Mouse (Mus musculus) large intestine, adult 2 months (tissue): ENCODE data around the gene Adat3. TPM values are rescaled to one million over a fixed set of nuclear protein-coding genes. Genes with fewer than 3 reads are reported as not detected.
"Not testable (repeated sequence)": the region's sequence is repeated elsewhere in the genome, so short reads cannot be mapped to it uniquely, and the experiment has no call there.

Source experiments
- DNase-seq: peaks from one replicate; pipeline ENCODE4 v3.0.0-alpha.2; 2012; ENCODE audit warnings: low read depth, low spot score
- WGBS: fragments of 180-500 bp; shearing (Covaris S2); methylation state at CpG from one replicate; pipeline ENCODE4 v1.1.7; 2018; 5-methylcytosine and 5-hydroxymethylcytosine counted together
- polyA plus RNA-seq: library from polyadenylated mRNA; depleted of rRNA; stranded (reverse); fragments of >200 nt; gene quantifications from 2 replicates; pipeline ENCODE4 v1.2.3, GENCODE M21; 2012; rRNA removed

The Adat3 gene
- polyA plus RNA-seq, 1 experiment = 11.8 TPM

- WGBS = 52% methylated on average over 2 of the region's 2 CpGs
- no peak for DNase-seq
These were observed 25.0 kb downstream of the Adat3 start for GRCm38 (mm10) chr10:80627685-80628084.

GRCm38 (mm10) chr10:80628925-80629324 is 26.2 kb downstream of the Adat3 start:
- WGBS = 80% methylated on average over 9 of the region's 9 CpGs
- no peak for DNase-seq

GRCm38 (mm10) chr10:80635345-80635744 is 32.7 kb downstream of the Adat3 start:
- WGBS = 57% methylated on average over 6 of the region's 6 CpGs
- DNase-seq = no peak

- no peak for DNase-seq
- WGBS = 67% methylated on average over 10 of the region's 10 CpGs
These were observed 44.3 kb downstream of the Adat3 start for GRCm38 (mm10) chr10:80646936-80647335.

GRCm38 (mm10) chr10:80649910-80650309 is 47.2 kb downstream of the Adat3 start:
- not testable (repeated sequence) for DNase-seq
- WGBS = 82% methylated on average over 6 of the region's 6 CpGs

- 90% methylated on average over 10 of the region's 10 CpGs for WGBS
- DNase-seq = no peak
These were observed 47.7 kb downstream of the Adat3 start for GRCm38 (mm10) chr10:80650392-80650791.

- DNase-seq = no peak
- 80% methylated on average over 6 of the region's 6 CpGs for WGBS
These were observed 50.6 kb downstream of the Adat3 start for GRCm38 (mm10) chr10:80653156-80653720.

- WGBS = 64% methylated on average over 6 of the region's 6 CpGs
- DNase-seq = no peak
These were observed 52.2 kb downstream of the Adat3 start for GRCm38 (mm10) chr10:80654866-80655265.

GRCm38 (mm10) chr10:80655406-80656129 is 52.9 kb downstream of the Adat3 start:
- no peak for DNase-seq
- 0% methylated on average over 12 of the region's 12 CpGs for WGBS

GRCm38 (mm10) chr10:80656130-80656862 is 53.6 kb downstream of the Adat3 start:
- 1% methylated on average over 72 of the region's 72 CpGs for WGBS
- DNase-seq = peak; percentile 98

GRCm38 (mm10) chr10:80656863-80657623 is 54.4 kb downstream of the Adat3 start, which contains the start of gene Btbd2:
TSS of gene Btbd2 (minus strand) at chr10:80657071.
- WGBS = 19% methylated on average over 15 of the region's 15 CpGs
- DNase-seq = no peak

Other genes starting within 250 kb of the Adat3 start
- gene Plk5, start 246.4 kb upstream of the Adat3 start, polyA plus RNA-seq = 0.68 and 2.8 TPM in 2 replicates
- 5.7 and 7.6 TPM in 2 replicates for gene Mex3d, start 215.2 kb upstream of the Adat3 start, polyA plus RNA-seq
- 104 and 116 TPM in 2 replicates for gene Mbd3, start 203.3 kb upstream of the Adat3 start, polyA plus RNA-seq
- 2,454 and 2,475 TPM in 2 replicates for gene Uqcr11, start 196.1 kb upstream of the Adat3 start, polyA plus RNA-seq
- gene Tcf3, start 169.2 kb upstream of the Adat3 start, polyA plus RNA-seq = 60.2 and 76.9 TPM in 2 replicates
- gene Onecut3, start 108.0 kb upstream of the Adat3 start, polyA plus RNA-seq = 0.09 and 0.19 TPM in 2 replicates
- 0.03 TPM in 1 of 2 replicates, not detected in the other for gene Atp8b3, start 63.8 kb upstream of the Adat3 start, polyA plus RNA-seq
- gene Rexo1, start 41.3 kb upstream of the Adat3 start, polyA plus RNA-seq = 35.4 and 42.4 TPM in 2 replicates
- 12.6 and 12.8 TPM in 2 replicates for gene Klf16, start 25.6 kb upstream of the Adat3 start, polyA plus RNA-seq
- 214 and 233 TPM in 2 replicates for gene Abhd17a, start 12.5 kb upstream of the Adat3 start, polyA plus RNA-seq
- 129 and 145 TPM in 2 replicates for gene Scamp4, start within 50 bp of the Adat3 start, polyA plus RNA-seq
- gene Gm49322, start 3.1 kb downstream of the Adat3 start, polyA plus RNA-seq = 3.5 and 3.7 TPM in 2 replicates
- gene Csnk1g2, start 20.0 kb downstream of the Adat3 start, polyA plus RNA-seq = 184 and 212 TPM in 2 replicates
- 49.0 and 56.2 TPM in 2 replicates for gene Btbd2, start 54.2 kb downstream of the Adat3 start, polyA plus RNA-seq
- gene Mknk2, start 75.2 kb downstream of the Adat3 start, polyA plus RNA-seq = 112 and 121 TPM in 2 replicates
- 39.2 and 40.8 TPM in 2 replicates for gene Mob3a, start 99.1 kb downstream of the Adat3 start, polyA plus RNA-seq
- 22.8 and 30.0 TPM in 2 replicates for gene Izumo4, start 99.3 kb downstream of the Adat3 start, polyA plus RNA-seq
- 75.1 and 109 TPM in 2 replicates for gene Ap3d1, start 139.4 kb downstream of the Adat3 start, polyA plus RNA-seq
- 20.0 and 29.6 TPM in 2 replicates for gene Dot1l, start 152.3 kb downstream of the Adat3 start, polyA plus RNA-seq
- gene Sf3a2, start 195.3 kb downstream of the Adat3 start, polyA plus RNA-seq = 26.8 and 30.3 TPM in 2 replicates
- 50.7 and 54.0 TPM in 2 replicates for gene Plekhj1, start 195.7 kb downstream of the Adat3 start, polyA plus RNA-seq
- gene Amh, start 202.4 kb downstream of the Adat3 start, polyA plus RNA-seq = 0.63 and 0.96 TPM in 2 replicates
- gene Jsrp1, start 210.6 kb downstream of the Adat3 start, polyA plus RNA-seq = not detected in 2 replicates
- 980 and 1,000 TPM in 2 replicates for gene Oaz1, start 223.8 kb downstream of the Adat3 start, polyA plus RNA-seq
- gene Lingo3, start 241.2 kb downstream of the Adat3 start, polyA plus RNA-seq = 0.04 and 0.05 TPM in 2 replicates